Mouse (Mus musculus): ENCODE results near the gene Nfatc4.

Gene Nfatc4

GRCm38 (mm10) chr14:55822991-55823762 lies at the start of gene Nfatc4:
Nfatc4 (plus strand) TSS chr14:55823144.
- DNase-seq (ENCODE audit: inconsistent ontology term): peak; percentile 87

- DNase-seq (ENCODE audit: inconsistent ontology term): no peak
Observed at GRCm38 (mm10) chr14:55776711-55777110, 46.2 kb upstream of the Nfatc4 start.

- DNase-seq (ENCODE audit: inconsistent ontology term): no peak
Observed at GRCm38 (mm10) chr14:55777176-55777575, 45.8 kb upstream of the Nfatc4 start.

- DNase-seq (ENCODE audit: inconsistent ontology term): no peak
Observed at GRCm38 (mm10) chr14:55777806-55778205, 45.1 kb upstream of the Nfatc4 start.

- DNase-seq (ENCODE audit: inconsistent ontology term): no peak
Observed at GRCm38 (mm10) chr14:55778686-55779085, 44.3 kb upstream of the Nfatc4 start.

GRCm38 (mm10) chr14:55779656-55780055 lies 43.3 kb upstream of the Nfatc4 start:
- DNase-seq (ENCODE audit: inconsistent ontology term): no peak

- DNase-seq (ENCODE audit: inconsistent ontology term): no peak
Observed at GRCm38 (mm10) chr14:55780736-55781135, 42.2 kb upstream of the Nfatc4 start.

- DNase-seq (ENCODE audit: inconsistent ontology term): peak; percentile 47
Observed at GRCm38 (mm10) chr14:55781310-55781709, 41.6 kb upstream of the Nfatc4 start.

- no peak for DNase-seq (ENCODE audit: inconsistent ontology term)
Observed at GRCm38 (mm10) chr14:55782361-55782960, 40.5 kb upstream of the Nfatc4 start.

- DNase-seq (ENCODE audit: inconsistent ontology term): no peak
Observed at GRCm38 (mm10) chr14:55783171-55783957, 39.6 kb upstream of the Nfatc4 start.

- no peak for DNase-seq (ENCODE audit: inconsistent ontology term)
Observed at GRCm38 (mm10) chr14:55783958-55784235, 39.0 kb upstream of the Nfatc4 start, which contains the start of gene Adcy4. Adcy4 (minus strand) TSS chr14:55784095.

- no peak for DNase-seq (ENCODE audit: inconsistent ontology term)
Observed at GRCm38 (mm10) chr14:55785195-55785594, 37.7 kb upstream of the Nfatc4 start.

- DNase-seq (ENCODE audit: inconsistent ontology term): no peak
Observed at GRCm38 (mm10) chr14:55787731-55788130, 35.2 kb upstream of the Nfatc4 start.

GRCm38 (mm10) chr14:55788256-55789050 lies 34.5 kb upstream of the Nfatc4 start, which contains the start of gene Ripk3:
Ripk3 (minus strand) TSS chr14:55788865.
- peak; percentile 17 for DNase-seq (ENCODE audit: inconsistent ontology term)

GRCm38 (mm10) chr14:55793461-55793860 lies 29.5 kb upstream of the Nfatc4 start:
- no peak for DNase-seq (ENCODE audit: inconsistent ontology term)

GRCm38 (mm10) chr14:55793946-55794345 lies 29.0 kb upstream of the Nfatc4 start:
- DNase-seq (ENCODE audit: inconsistent ontology term): peak; percentile 43

GRCm38 (mm10) chr14:55795380-55796163 lies 27.4 kb upstream of the Nfatc4 start:
- DNase-seq (ENCODE audit: inconsistent ontology term): no peak

- peak; percentile 55 for DNase-seq (ENCODE audit: inconsistent ontology term)
Observed at GRCm38 (mm10) chr14:55814885-55815284, 8.1 kb upstream of the Nfatc4 start.

- DNase-seq (ENCODE audit: inconsistent ontology term): peak; percentile 80
Observed at GRCm38 (mm10) chr14:55815310-55815751, 7.6 kb upstream of the Nfatc4 start.

GRCm38 (mm10) chr14:55819845-55820405 lies 3.0 kb upstream of the Nfatc4 start:
- DNase-seq (ENCODE audit: inconsistent ontology term): no peak

All from Muller cell, postnatal 12 days (primary cell).